1 mouse cellular context compared by ENCODE assay signal in genomic region chr4:42954297-42954696, GRCm38 (mm10).
TF ChIP-seq lines count a peak whose summit lies in the region.

No protein-coding gene starts in this region.

TF ChIP-seq in myocyte, 11 proteins besides CTCF, POLR2A, EP300 and RAD21 (continued from another document):
- TF ChIP-seq TCF3 (IDR thresholded peaks at IDR 0.05; ENCODE audit: insufficient read length, low read depth) (no peak), USF1 (IDR thresholded peaks at IDR 0.05; ENCODE audit: low read depth) (no peak)
